8 mouse cellular contexts compared by ENCODE assay signal in the genomic region with DNA sequence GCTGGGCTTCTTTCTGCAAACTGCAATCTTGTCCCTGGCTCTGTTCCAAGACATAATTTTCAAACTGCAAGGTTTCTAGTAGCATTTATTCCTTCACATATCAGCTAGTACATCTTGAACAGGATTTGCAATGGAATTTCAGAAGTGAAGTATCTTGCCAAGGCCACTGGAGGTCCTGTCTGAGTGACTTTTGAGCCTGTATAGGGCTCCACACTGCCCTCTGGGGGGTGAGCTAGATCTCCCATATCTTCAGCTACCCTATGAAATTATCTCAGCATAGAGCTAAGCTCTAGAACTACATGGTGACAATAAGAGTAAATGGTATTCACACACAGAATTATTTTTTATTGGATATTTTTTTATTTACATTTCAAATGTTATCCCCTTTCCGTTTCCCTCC. TPM values are rescaled to one million over a fixed set of nuclear protein-coding genes. Genes with fewer than 3 reads are reported as not detected.
DNase-seq lines count a peak whose midpoint lies in the region; ATAC-seq and TF ChIP-seq lines count a peak whose summit lies in the region.

No protein-coding gene starts in this region.

- H3K4me2 ChIP-seq in intestine, embryonic 16.5 days (ENCODE audit: low read depth, low read length), result no peak overlapping the region
- H3K4me2 ChIP-seq in intestine, embryonic 15.5 days (replicated peaks), result no peak overlapping the region

- no peaks in the 10 kb centered on the region for H3K4me1 ChIP-seq in intestine, embryonic 16.5 days (ENCODE audit: control insufficient read depth, insufficient read depth, low read length)
- no peaks in the 10 kb centered on the region for H3K4me1 ChIP-seq in intestine, embryonic 15.5 days (replicated peaks)
- H3K4me1 ChIP-seq in ES-E14 (ENCODE audit: control insufficient read depth in 2 of 2, insufficient read depth in 2 of 2, low read length in 2 of 2, poor library complexity in 1 of 2), result no peaks in the 10 kb centered on the region

- no peak overlapping the region for H3K4me3 ChIP-seq in intestine, embryonic 16.5 days (ENCODE audit: low read length)
- H3K4me3 ChIP-seq in intestine, embryonic 15.5 days (replicated peaks), result no peak overlapping the region
- no peak overlapping the region for H3K4me3 ChIP-seq in ES-E14 (ENCODE audit: insufficient read depth in 1 of 2, low read depth in 1 of 2, low read length in 2 of 2, poor library complexity in 1 of 2, severe bottlenecking in 1 of 2)

- no peaks in the 10 kb centered on the region for H3K9me3 ChIP-seq in intestine, embryonic 16.5 days (ENCODE audit: control insufficient read depth, low read length)
- no peaks in the 10 kb centered on the region for H3K9me3 ChIP-seq in intestine, embryonic 15.5 days
- H3K9me3 ChIP-seq in ES-E14 (ENCODE audit: control insufficient read depth, insufficient read depth, low read depth, low read length), result no peaks in the 10 kb centered on the region

- no peaks in the 10 kb centered on the region for H3K27me3 ChIP-seq in intestine, embryonic 16.5 days (replicated peaks; ENCODE audit: control insufficient read depth, insufficient read depth, low read length)
- H3K27me3 ChIP-seq in intestine, embryonic 15.5 days (replicated peaks), result no peaks in the 10 kb centered on the region

- in situ Hi-C loops in ES-E14 (cut with MboI; ENCODE audit: low sequenced_read_pairs in 2 of 2, unreplicated experiment in 2 of 2), result no loop called here

- no peak overlapping the region for H3K9ac ChIP-seq in intestine, embryonic 16.5 days (ENCODE audit: low read depth, low read length)
- H3K9ac ChIP-seq in intestine, embryonic 15.5 days, result no peak overlapping the region
- no peak overlapping the region for H3K9ac ChIP-seq in ES-E14 (ENCODE audit: insufficient read depth, low read depth, low read length, poor library complexity, severe bottlenecking)

- no peak overlapping the region for H3K27ac ChIP-seq in intestine, embryonic 16.5 days (ENCODE audit: low read length)
- H3K27ac ChIP-seq in intestine, embryonic 15.5 days, result no peak overlapping the region
- no peak overlapping the region for H3K27ac ChIP-seq in ES-E14 (ENCODE audit: insufficient read depth, low read depth, low read length, poor library complexity, severe bottlenecking)

- H3K36me3 ChIP-seq in intestine, embryonic 16.5 days (ENCODE audit: control insufficient read depth, insufficient read depth, low read length), result no peaks in the 10 kb centered on the region
- H3K36me3 ChIP-seq in intestine, embryonic 15.5 days, result no peaks in the 10 kb centered on the region
- no peaks in the 10 kb centered on the region for H3K36me3 ChIP-seq in ES-E14 (ENCODE audit: control insufficient read depth, insufficient read depth, low read length, poor library complexity, severe bottlenecking)

- 0 out of 2 replicates have a peak, but pooled peaks have one; percentile 24 for ATAC-seq in intestine, embryonic 16.5 days
- no peak for ATAC-seq in intestine, embryonic 15.5 days
- no peak for ATAC-seq in frontal cortex, adult (ENCODE audit: low TSS enrichment)
- ATAC-seq in cerebellum, adult (ENCODE audit: insufficient number of reproducible peaks, low FRiP score, low TSS enrichment), result no peak

- DNase-seq in ES-E14 (ENCODE audit: low read depth, low spot score), result no peak
- DNase-seq in kidney, postnatal 10 days, result peak; percentile 45
- DNase-seq in natural killer cell, adult 2 months (ENCODE audit: low spot score in 2 of 2), result peak; percentile 52 to 69
- DNase-seq in ovary, postnatal 36 days (ENCODE audit: low spot score), result no peak

- 80% methylated on average over 1 of the region's 1 CpGs for WGBS in intestine, embryonic 16.5 days
- WGBS in intestine, embryonic 15.5 days, result 91% methylated on average over 1 of the region's 1 CpGs

TF ChIP-seq in ES-E14, 5 proteins besides CTCF, POLR2A, EP300 and RAD21:
- TF ChIP-seq ZC3H11A (IDR thresholded peaks at IDR 0.05; ENCODE audit: borderline replicate concordance, low read depth, low read length) (0 out of 2 replicates have a peak, but pooled peaks have one; percentile 8), MAFK (IDR thresholded peaks at IDR 0.05; ENCODE audit: insufficient read depth, low read depth, low read length) (no peak)

RNA-seq across cellular contexts. Expression of a gene that starts 2.9 kb away (rescaled TPM):
- polyA plus RNA-seq in intestine, embryonic 16.5 days (2015; fragmentation: Nextera tagmentation; extraction: Ambion mirVana), result 0.97 and 1.7 TPM in 2 replicates
- 1.1 and 1.3 TPM in 2 replicates for polyA plus RNA-seq in intestine, embryonic 15.5 days (2015; fragmentation: Nextera tagmentation; extraction: Ambion mirVana)
- total RNA-seq in ES-E14 (2012; rRNA removed), result not detected in 2 replicates

RNA-seq across cellular contexts. Expression of a gene that starts 16.7 kb away (rescaled TPM):
- 4.0 and 4.2 TPM in 2 replicates for polyA plus RNA-seq in intestine, embryonic 16.5 days (2015; fragmentation: Nextera tagmentation; extraction: Ambion mirVana)
- polyA plus RNA-seq in intestine, embryonic 15.5 days (2015; fragmentation: Nextera tagmentation; extraction: Ambion mirVana), result 4.9 and 5.0 TPM in 2 replicates
- total RNA-seq in ES-E14 (2012; rRNA removed), result not detected in 2 replicates

Comparison
In these comparisons a context has a peak if more than half of its experiments do, and no peak if none do; other contexts are left out.
1. DNase-seq: peak in kidney, postnatal 10 days (single experiment) and natural killer cell, adult 2 months (2 of 2); none in ES-E14 (single experiment) and ovary, postnatal 36 days (single experiment).